Mouse (Mus musculus) MEL (cell line): Measurements from ENCODE around the gene Gm28305. TPM values are rescaled to one million over a fixed set of nuclear protein-coding genes. Genes with fewer than 3 reads are reported as not detected.

Experiments
- DNase-seq: peaks from one replicate; pipeline ENCODE4 v3.0.0; 2011; ENCODE audit warnings: low read depth, low spot score
- H3K27ac ChIP-seq: 2 replicates; pipeline ENCODE4 v1.5.1; 2012; ENCODE audit warnings: low read depth, mild to moderate bottlenecking, control low read depth, low read length, moderate library complexity; ENCODE audit not compliant: control insufficient read depth
- H3K27me3 ChIP-seq, 2 experiments: fragments of 150-350 bp in 1 of 2; sonication (generic) in 1 of 2; 2 replicates each; pipeline ENCODE4 v1.6.1; 2012; ENCODE audit warnings: low read length in 2 of 2, mild to moderate bottlenecking in 2 of 2, improper control_type of control experiment in 1 of 2, moderate library complexity in 1 of 2; ENCODE audit not compliant: insufficient read depth in 2 of 2, control insufficient read depth in 1 of 2
- H3K36me3 ChIP-seq, 2 experiments: 2 replicates each; pipeline ENCODE4 v1.6.1; 2012 to 2014; ENCODE audit warnings: low read length in 2 of 2, improper control_type of control experiment in 1 of 2, inconsistent platforms in 1 of 2, mild to moderate bottlenecking in 1 of 2; ENCODE audit not compliant: insufficient read depth in 2 of 2, control insufficient read depth in 1 of 2
- H3K4me1 ChIP-seq, 2 experiments: fragments of 150-350 bp in 1 of 2; sonication (generic) in 1 of 2; 2 replicates each; pipeline ENCODE4 v1.6.1; 2012; ENCODE audit warnings: low read length in 2 of 2, improper control_type of control experiment in 1 of 2, mild to moderate bottlenecking in 1 of 2; ENCODE audit not compliant: insufficient read depth in 2 of 2, control insufficient read depth in 1 of 2
- H3K4me3 ChIP-seq, 2 experiments: fragments of 150-350 bp in 1 of 2; sonication (generic) in 1 of 2; 2 replicates each; pipeline ENCODE4 v1.5.1; 2012; ENCODE audit warnings: low read depth in 2 of 2, low read length in 2 of 2, mild to moderate bottlenecking in 2 of 2, moderate library complexity in 2 of 2, control low read depth in 1 of 2, improper control_type of control experiment in 1 of 2; ENCODE audit not compliant: control insufficient read depth in 1 of 2, insufficient read depth in 1 of 2
- H3K79me2 ChIP-seq: 2 replicates; pipeline ENCODE4 v1.6.1; 2012; ENCODE audit warnings: mild to moderate bottlenecking, low read length, moderate library complexity; ENCODE audit not compliant: control insufficient read depth, poor library complexity, insufficient read depth
- H3K9ac ChIP-seq: 2 replicates; pipeline ENCODE4 v1.6.1; 2012; ENCODE audit warnings: low read depth, mild to moderate bottlenecking, control low read depth, low read length, moderate library complexity; ENCODE audit not compliant: control insufficient read depth, poor library complexity, severe bottlenecking
- H3K9me3 ChIP-seq: fragments of 150-350 bp; sonication (generic); replicated peaks from 2 replicates; pipeline ENCODE4 v1.6.1; 2012; ENCODE audit warnings: mild to moderate bottlenecking, low read length, improper control_type of control experiment, moderate library complexity; ENCODE audit not compliant: insufficient read depth
- BHLHE40 ChIP-seq: IDR thresholded peaks from 2 replicates; pipeline ENCODE4 v1.6.1; 2012; ENCODE audit warnings: low read depth, mild to moderate bottlenecking, inconsistent platforms, low read length, improper control_type of control experiment, borderline replicate concordance
- CTCF ChIP-seq, 3 experiments: IDR thresholded peaks in 2 of 3; conservative IDR thresholded peaks in 1 of 3; 2 replicates each; pipeline ENCODE4 v1.5.1; 2011 to 2012; ENCODE audit warnings: low read length in 3 of 3, low read depth in 2 of 3, mild to moderate bottlenecking in 2 of 3, improper control_type of control experiment in 1 of 3, inconsistent platforms in 1 of 3, mixed read lengths in 1 of 3, moderate library complexity in 1 of 3; ENCODE audit not compliant: control insufficient read depth in 1 of 3, insufficient read depth in 1 of 3, poor library complexity in 1 of 3, severe bottlenecking in 1 of 3
- EP300 ChIP-seq, 2 experiments: IDR thresholded peaks; 2 replicates each; pipeline ENCODE4 v1.6.1; 2011; ENCODE audit warnings: improper control_type of control experiment in 2 of 2, low read length in 2 of 2, low read depth in 1 of 2, mild to moderate bottlenecking in 1 of 2
- ETS1 ChIP-seq: IDR thresholded peaks from 2 replicates; pipeline ENCODE4 v1.6.1; 2012; ENCODE audit warnings: low read depth, mild to moderate bottlenecking, inconsistent platforms, low read length, improper control_type of control experiment, moderate library complexity
- GABPA ChIP-seq: IDR thresholded peaks from 2 replicates; pipeline ENCODE4 v1.6.1; 2012; ENCODE audit warnings: low read depth, mild to moderate bottlenecking, inconsistent platforms, low read length, improper control_type of control experiment, moderate library complexity
- GATA1 ChIP-seq: IDR thresholded peaks from 2 replicates; pipeline ENCODE4 v1.6.1; 2011; ENCODE audit warnings: low read depth, low read length, improper control_type of control experiment
- HCFC1 ChIP-seq: IDR thresholded peaks from 2 replicates; pipeline ENCODE4 v1.6.1; 2012; ENCODE audit warnings: low read depth, mild to moderate bottlenecking, inconsistent platforms, low read length, improper control_type of control experiment, moderate library complexity
- JUND ChIP-seq: IDR thresholded peaks from 2 replicates; pipeline ENCODE4 v1.6.1; 2011; ENCODE audit warnings: low read depth, mild to moderate bottlenecking, improper control_type of control experiment, low read length
- KAT2A ChIP-seq: conservative IDR thresholded peaks from 2 replicates; pipeline ENCODE4 v1.6.1; 2012; ENCODE audit warnings: low read depth, low read length, improper control_type of control experiment, inconsistent platforms
- MAFK ChIP-seq: IDR thresholded peaks from 2 replicates; pipeline ENCODE4 v1.6.1; 2011; ENCODE audit warnings: low read depth, mild to moderate bottlenecking, low read length, improper control_type of control experiment, borderline replicate concordance
- MAZ ChIP-seq: IDR thresholded peaks from 2 replicates; pipeline ENCODE4 v1.6.1; 2012; ENCODE audit warnings: low read depth, mild to moderate bottlenecking, inconsistent platforms, low read length, improper control_type of control experiment
- MXI1 ChIP-seq: IDR thresholded peaks from 2 replicates; pipeline ENCODE4 v1.6.1; 2011; ENCODE audit warnings: mild to moderate bottlenecking, low read depth, low read length, improper control_type of control experiment
- MYC ChIP-seq: IDR thresholded peaks from 2 replicates; pipeline ENCODE4 v1.6.1; 2011; ENCODE audit warnings: low read depth, mild to moderate bottlenecking, low read length, improper control_type of control experiment, moderate library complexity
- NELFE ChIP-seq: IDR thresholded peaks from 2 replicates; pipeline ENCODE4 v1.6.1; 2011; ENCODE audit warnings: low read depth, low read length, improper control_type of control experiment
- NRF1 ChIP-seq: IDR thresholded peaks from 2 replicates; pipeline ENCODE4 v1.6.1; 2014; ENCODE audit warnings: low read depth, mild to moderate bottlenecking, inconsistent platforms, low read length, improper control_type of control experiment, moderate library complexity; ENCODE audit not compliant: poor library complexity, insufficient read depth, severe bottlenecking
- POLR2A ChIP-seq, 2 experiments: IDR thresholded peaks; 2 replicates each; pipeline ENCODE4 v1.6.1; 2011 to 2012; ENCODE audit warnings: low read length in 2 of 2, mild to moderate bottlenecking in 2 of 2, control low read depth in 1 of 2, improper control_type of control experiment in 1 of 2, low read depth in 1 of 2, moderate library complexity in 1 of 2; ENCODE audit not compliant: control insufficient read depth in 1 of 2, insufficient read depth in 1 of 2, poor library complexity in 1 of 2
- RCOR1 ChIP-seq: IDR thresholded peaks from 2 replicates; pipeline ENCODE4 v1.6.1; 2012; ENCODE audit warnings: low read depth, mild to moderate bottlenecking, inconsistent platforms, low read length, improper control_type of control experiment
- SIN3A ChIP-seq: IDR thresholded peaks from 2 replicates; pipeline ENCODE4 v1.6.1; 2012; ENCODE audit warnings: low read length, improper control_type of control experiment, inconsistent platforms
- TBP ChIP-seq: IDR thresholded peaks from 2 replicates; pipeline ENCODE4 v1.8.0; 2011; ENCODE audit warnings: low read depth, low read length, improper control_type of control experiment
- TCF12 ChIP-seq: IDR thresholded peaks from 2 replicates; pipeline ENCODE4 v1.6.1; 2014; ENCODE audit warnings: low read depth, mild to moderate bottlenecking, inconsistent platforms, low read length, improper control_type of control experiment, moderate library complexity
- UBTF ChIP-seq: IDR thresholded peaks from 2 replicates; pipeline ENCODE4 v1.6.1; 2012; ENCODE audit warnings: low read depth, mild to moderate bottlenecking, inconsistent platforms, low read length, improper control_type of control experiment, moderate library complexity, borderline replicate concordance; ENCODE audit not compliant: insufficient read depth
- USF2 ChIP-seq, 2 experiments: IDR thresholded peaks; 2 replicates each; pipeline ENCODE4 v1.6.1; 2011 to 2012; ENCODE audit warnings: improper control_type of control experiment in 2 of 2, low read length in 2 of 2, borderline replicate concordance in 1 of 2, inconsistent platforms in 1 of 2, low read depth in 1 of 2, mild to moderate bottlenecking in 1 of 2; ENCODE audit not compliant: insufficient read depth in 1 of 2
- ZC3H11A ChIP-seq: IDR thresholded peaks from 2 replicates; pipeline ENCODE4 v1.6.1; 2012; ENCODE audit warnings: low read depth, mild to moderate bottlenecking, inconsistent platforms, low read length, improper control_type of control experiment
- ZKSCAN1 ChIP-seq: IDR thresholded peaks from 2 replicates; pipeline ENCODE4 v1.6.1; 2012; ENCODE audit warnings: low read depth, mild to moderate bottlenecking, inconsistent platforms, low read length, improper control_type of control experiment, moderate library complexity
- ZNF384 ChIP-seq: IDR thresholded peaks from 2 replicates; pipeline ENCODE4 v1.6.1; 2012; ENCODE audit warnings: low read depth, mild to moderate bottlenecking, inconsistent platforms, low read length, improper control_type of control experiment
- polyA plus RNA-seq, 2 experiments: library from polyadenylated mRNA; stranded (reverse) in 1 of 2; unstranded in 1 of 2; fragments of >175 nt in 1 of 2; fragments of >200 nt in 1 of 2; gene quantifications; 2 replicates each; pipeline versions ENCODE4 v1.2.1 to v1.2.4; 2012; ENCODE audit warnings: low replicate concordance in 2 of 2, low read depth in 1 of 2; ENCODE audit not compliant: insufficient read length in 2 of 2, insufficient read depth in 1 of 2, missing spikeins in 1 of 2
- total RNA-seq: library from RNA; depleted of rRNA; stranded (reverse); fragments of 300-350 nt; gene quantifications from 2 replicates; pipeline ENCODE4 v1.2.3, GENCODE M21; 2012

The Gm28305 gene
- total and polyA plus RNA-seq, 3 experiments: not detected

- Histone ChIP-seq H3K4me1 (no peaks in the 10 kb centered on the region), H3K79me2 (no peaks in the 10 kb centered on the region), H3K9me3 (no peaks in the 10 kb centered on the region; the same call in 1 of the 2 replicates), H3K27ac (no peak overlapping the region), H3K4me3 (no peak overlapping the region), H3K27me3 (no peaks in the 10 kb centered on the region), H3K9ac (no peak overlapping the region), H3K36me3 (no peaks in the 10 kb centered on the region)
- no peak for TF ChIP-seq GABPA
- TF ChIP-seq ZC3H11A: no peak
- no peak for TF ChIP-seq GATA1
- no peak for TF ChIP-seq MYC
- TF ChIP-seq BHLHE40: no peak
- no peak for TF ChIP-seq HCFC1
- TF ChIP-seq POLR2A (IDR thresholded peaks at IDR 0.05; ENCODE audit: control insufficient read depth in 1 of 2, insufficient read depth in 1 of 2, low read depth in 1 of 2, low read length in 2 of 2, poor library complexity in 1 of 2): no peak
- TF ChIP-seq MXI1: no peak
- no peak for TF ChIP-seq JUND
- TF ChIP-seq MAZ: no peak
- TF ChIP-seq CTCF (IDR thresholded peaks at IDR 0.05 in 2 of 3, conservative IDR thresholded peaks at IDR 0.05 in 1 of 3; ENCODE audit: control insufficient read depth in 1 of 3, insufficient read depth in 1 of 3, low read depth in 2 of 3, low read length in 3 of 3, poor library complexity in 1 of 3, severe bottlenecking in 1 of 3): no peak
- TF ChIP-seq EP300 (IDR thresholded peaks at IDR 0.05; ENCODE audit: low read depth in 1 of 2, low read length in 2 of 2): no peak
- TF ChIP-seq TCF12: no peak
- no peak for DNase-seq
Observed at GRCm38 (mm10) chr9:104109151-104109550, 68.7 kb downstream of the Gm28305 start.

- no peaks in the 10 kb centered on the region for H3K79me2 ChIP-seq
- no peak overlapping the region for H3K4me3 ChIP-seq
- H3K4me1 ChIP-seq: no peaks in the 10 kb centered on the region
- H3K27ac ChIP-seq: no peak overlapping the region
- no peak overlapping the region for H3K9ac ChIP-seq
- DNase-seq: no peak
- no peaks in the 10 kb centered on the region for H3K36me3 ChIP-seq
- no peaks in the 10 kb centered on the region for H3K9me3 ChIP-seq
- no peaks in the 10 kb centered on the region for H3K27me3 ChIP-seq
- no peak for TF ChIP-seq SIN3A
- TF ChIP-seq MYC: no peak
- no peak for TF ChIP-seq ZNF384
- no peak for TF ChIP-seq KAT2A
- TF ChIP-seq HCFC1: no peak
- no peak for TF ChIP-seq UBTF
- TF ChIP-seq ZKSCAN1: no peak
- TF ChIP-seq NELFE: no peak
- TF ChIP-seq MAFK: no peak
- TF ChIP-seq USF2 (IDR thresholded peaks at IDR 0.05; ENCODE audit: borderline replicate concordance in 1 of 2, insufficient read depth in 1 of 2, low read depth in 1 of 2, low read length in 2 of 2): no peak
- TF ChIP-seq ETS1: no peak
- TF ChIP-seq NRF1: no peak
- no peak for TF ChIP-seq POLR2A (IDR thresholded peaks at IDR 0.05; ENCODE audit: control insufficient read depth in 1 of 2, insufficient read depth in 1 of 2, low read depth in 1 of 2, low read length in 2 of 2, poor library complexity in 1 of 2)
- TF ChIP-seq RCOR1: no peak
- no peak for TF ChIP-seq TCF12
- no peak for TF ChIP-seq TBP
Observed at GRCm38 (mm10) chr9:104123101-104123500, 82.6 kb downstream of the Gm28305 start.
